In genomic region chr6:35259526-35259925, GRCm38 (mm10) we compare ENCODE assay signal across 19 mouse cellular contexts. TPM values are rescaled to one million over a fixed set of nuclear protein-coding genes. Genes with fewer than 3 reads are reported as not detected.
A peak's percentile ranks its signal among the peaks of the same experiment; 100 is the strongest.
DNase-seq lines count a peak whose midpoint lies in the region; ATAC-seq and TF ChIP-seq lines count a peak whose summit lies in the region.
"Had no signal": no experiment of that assay in that cellular context is flagged by ENCODE, and none has a peak within 500 bp of the region (broad histone marks: within the 10 kb centered on the region; RNA-seq: fewer than 3 reads in every experiment).

No protein-coding gene starts in this region.

- 66% methylated on average over 5 of the region's 5 CpGs for WGBS in liver, embryonic 13.5 days (ENCODE audit: insufficient replicate concordance)
- 83% methylated on average over 5 of the region's 5 CpGs for WGBS in cerebellum, adult 2 months

- intact Hi-C loops in gastrocnemius, postnatal 36 days (cut with DNase I), result loop anchor here (10.0 kb wide), 2 partner anchors 115 to 305 kb away; no protein-coding TSS in a partner anchor

- no peak for TF ChIP-seq CTCF in cerebellum, adult 2 months (IDR thresholded peaks at IDR 0.05; ENCODE audit: borderline replicate concordance, insufficient read depth, low read depth, low read length)

- H3K4me1 ChIP-seq in brown adipose tissue, adult 24 weeks (ENCODE audit: control insufficient read depth, insufficient read depth, insufficient read length, low read length), result peaks cover 15% of the 10 kb centered on the region
- peaks cover 62% of the 10 kb centered on the region for H3K4me1 ChIP-seq in liver, embryonic 13.5 days (replicated peaks)
- H3K4me1 ChIP-seq in cerebellum, adult 2 months (ENCODE audit: control insufficient read depth, insufficient read depth, low read length), result peaks cover 3% of the 10 kb centered on the region

- H3K27ac ChIP-seq in brown adipose tissue, adult 24 weeks (replicated peaks; ENCODE audit: low read depth, low read length), result 0 out of 2 replicates have a peak overlapping the region, but pooled peaks have one; percentile 20
- H3K27ac ChIP-seq in liver, embryonic 13.5 days, result peak overlapping the region; percentile 5; the same call in 1 of the 2 replicates
- no peak overlapping the region for H3K27ac ChIP-seq in cerebellum, adult 2 months (ENCODE audit: insufficient read depth, low read length)
- H3K27ac ChIP-seq: forebrain, embryonic 13.5 days; hindbrain, postnatal 0 days; midbrain, embryonic 13.5 days had no signal

- TF ChIP-seq POLR2A in cerebellum, adult 2 months (IDR thresholded peaks at IDR 0.05; ENCODE audit: borderline replicate concordance, insufficient read depth, low read length), result no peak

- H3K4me3 ChIP-seq in brown adipose tissue, adult 24 weeks (ENCODE audit: insufficient read depth, low read depth, low read length), result no peak overlapping the region
- H3K4me3 ChIP-seq in liver, embryonic 13.5 days (replicated peaks), result 0 out of 2 replicates have a peak overlapping the region, but pooled peaks have one; percentile 0
- no peak overlapping the region for H3K4me3 ChIP-seq in cerebellum, adult 2 months (replicated peaks; ENCODE audit: insufficient read depth, low read depth, low read length)
- H3K4me3 ChIP-seq: forebrain, embryonic 13.5 days; midbrain, embryonic 13.5 days; myocyte had no signal

- DNase-seq in gastrocnemius, postnatal 25 days, result peak; percentile 27
- no peak for DNase-seq in gastrocnemius, postnatal 36 days
- peak; percentile 81 for DNase-seq in adrenal gland, adult 2 months
- no peak for DNase-seq in liver, embryonic 13.5 days
- no peak for DNase-seq in cerebellum, adult 2 months
- DNase-seq in c-Kit-positive CD71-positive TER-119-positive erythroid progenitor cells, embryonic 14.5 days (ENCODE audit: low spot score), result no peak
- no peak for DNase-seq in spleen, postnatal 4 days (ENCODE audit: low spot score in 2 of 2)
- DNase-seq: cerebellum, adult 11-12 months; kidney, adult 18-20 months; kidney, postnatal 14 days; layer of hippocampus, adult 9-11 months; lung, adult 2 months; lung, postnatal 4 days had no signal

- H3K9ac ChIP-seq in liver, embryonic 13.5 days, result peak overlapping the region; percentile 33
- H3K9ac ChIP-seq: forebrain, embryonic 13.5 days; midbrain, embryonic 13.5 days had no signal

- peaks cover 48% of the 10 kb centered on the region for H3K36me3 ChIP-seq in liver, embryonic 13.5 days

- no peaks in the 10 kb centered on the region for H3K27me3 ChIP-seq in liver, embryonic 13.5 days
- H3K27me3 ChIP-seq in cerebellum, adult 2 months (ENCODE audit: control insufficient read depth, insufficient read depth, low read length), result no peaks in the 10 kb centered on the region
- H3K27me3 ChIP-seq: forebrain, embryonic 13.5 days; midbrain, embryonic 13.5 days had no signal

- ATAC-seq in liver, embryonic 13.5 days (ENCODE audit: low read depth), result no peak
- ATAC-seq: forebrain, embryonic 13.5 days; hindbrain, postnatal 0 days; midbrain, embryonic 13.5 days had no signal

- H3K9me3 ChIP-seq in liver, embryonic 13.5 days (replicated peaks), result no peaks in the 10 kb centered on the region
- H3K9me3 ChIP-seq: forebrain, embryonic 13.5 days; midbrain, embryonic 13.5 days had no signal

- H3K4me2 ChIP-seq in liver, embryonic 13.5 days, result peak overlapping the region; percentile 29
- H3K4me2 ChIP-seq: forebrain, embryonic 13.5 days; midbrain, embryonic 13.5 days had no signal

RNA-seq across cellular contexts. Expression of gene Slc13a4, which starts 48.4 kb away (rescaled TPM):
- total RNA-seq in gastrocnemius, postnatal 25 days (2021), result under 1 TPM; 0.18 to 0.27 TPM
- total RNA-seq in gastrocnemius, postnatal 36 days (2021), result under 1 TPM in 1 of 2 experiments, not detected in 1; 0.18 TPM
- under 1 TPM; 0.35 to 0.45 TPM for total RNA-seq in adrenal gland, adult 2 months (2021)
- 0.76 and 1.4 TPM in 2 replicates for polyA plus RNA-seq in adrenal gland, adult 2 months (2012; rRNA removed)
- polyA plus RNA-seq in brown adipose tissue, adult 24 weeks (2012; ENCODE audit: insufficient read depth, insufficient read length, missing spikeins), result not detected in 2 replicates
- 0.10 TPM in 2 replicates for polyA plus RNA-seq in liver, embryonic 13.5 days (2015; fragmentation: Nextera tagmentation; extraction: Ambion mirVana)
- polyA plus RNA-seq in cerebellum, adult 2 months (2012; rRNA removed), result 4.9 and 9.8 TPM in 2 replicates
- total RNA-seq: common myeloid progenitor, adult 5-6 weeks had no signal

Comparison
In these comparisons a context has a peak if more than half of its experiments do, and no peak if none do; other contexts are left out.
1. DNase-seq: peak in gastrocnemius, postnatal 25 days (single experiment) and adrenal gland, adult 2 months (single experiment); none in gastrocnemius, postnatal 36 days (0 of 2), liver, embryonic 13.5 days (single experiment), cerebellum, adult 2 months (0 of 2), c-Kit-positive CD71-positive TER-119-positive erythroid progenitor cells, embryonic 14.5 days (single experiment) and spleen, postnatal 4 days (0 of 2).